Mouse (Mus musculus) ES-Bruce4 (cell line): ENCODE measurements around the gene Stard9.

Source experiments
- CTCF ChIP-seq: IDR thresholded peaks from one replicate; pipeline ENCODE4 v1.8.1; 2011; ENCODE audit warnings: low read depth, low read length
- EP300 ChIP-seq: IDR thresholded peaks from 2 replicates; pipeline ENCODE4 v1.6.1; 2011; ENCODE audit warnings: low read depth, low read length; ENCODE audit not compliant: insufficient read depth

- TF ChIP-seq CTCF (no peak), EP300 (no peak)
Observed at GRCm38 (mm10) chr2:120630655-120631054, 1.7 kb downstream of the Stard9 start.
